Mouse (Mus musculus) left cerebral cortex, adult 11 months (tissue): ENCODE measurements at regions not wholly inside any gene's neighbourhood (a gene's known extent, or its start where the extent isn't known, plus 50 kb on each side); places are given as distances from the start of the nearest gene placed in this dataset.
A peak's percentile ranks its signal among the peaks of the same experiment; 100 is the strongest.

Experiments used
- DNase-seq: peaks from one replicate; pipeline ENCODE4 v3.0.0; 2022; ENCODE audit warnings: low spot score

GRCm38 (mm10) chr1:137926326-137926725 is 249.2 kb downstream of the Ptprc start:
- no peak for DNase-seq

- DNase-seq, result no peak
Measured at GRCm38 (mm10) chr1:137924156-137924555, 251.4 kb downstream of the Ptprc start.

- DNase-seq, result no peak
Measured at GRCm38 (mm10) chr1:137923705-137924104, 251.8 kb downstream of the Ptprc start.

- peak; percentile 67 for DNase-seq
Measured at GRCm38 (mm10) chr1:137922769-137923168, 252.7 kb downstream of the Ptprc start.

GRCm38 (mm10) chr1:137921592-137921991 is 253.9 kb downstream of the Ptprc start:
- no peak for DNase-seq

- no peak for DNase-seq
Measured at GRCm38 (mm10) chr1:137919739-137920563, 255.6 kb downstream of the Ptprc start.

- DNase-seq, result no peak
Measured at GRCm38 (mm10) chr1:137917449-137917848, 258.1 kb downstream of the Ptprc start.

GRCm38 (mm10) chr1:137906883-137907282 is 268.6 kb downstream of the Ptprc start:
- DNase-seq, result no peak

- no peak for DNase-seq
Measured at GRCm38 (mm10) chr1:137906477-137906876, 269.0 kb downstream of the Ptprc start.

- DNase-seq, result no peak
Measured at GRCm38 (mm10) chr1:137905566-137905965, 269.9 kb downstream of the Ptprc start.

- no peak for DNase-seq
Measured at GRCm38 (mm10) chr1:137903351-137903750, 272.2 kb downstream of the Ptprc start.

GRCm38 (mm10) chr1:137902859-137903258 is 272.6 kb downstream of the Ptprc start:
- no peak for DNase-seq

- no peak for DNase-seq
Measured at GRCm38 (mm10) chr1:137901996-137902395, 273.5 kb downstream of the Ptprc start.

- no peak for DNase-seq
Measured at GRCm38 (mm10) chr1:137901211-137901610, 274.3 kb downstream of the Ptprc start.

- DNase-seq, result no peak
Measured at GRCm38 (mm10) chr1:137900621-137901071, 274.9 kb downstream of the Ptprc start.

- no peak for DNase-seq
Measured at GRCm38 (mm10) chr1:137899916-137900601, 275.4 kb downstream of the Ptprc start.

GRCm38 (mm10) chr1:137899305-137899704 is 276.2 kb downstream of the Ptprc start:
- DNase-seq, result no peak

GRCm38 (mm10) chr1:137898891-137899290 is 276.6 kb downstream of the Ptprc start:
- no peak for DNase-seq

GRCm38 (mm10) chr1:137898397-137898796 is 277.1 kb downstream of the Ptprc start:
- peak; percentile 87 for DNase-seq

- DNase-seq, result no peak
Measured at GRCm38 (mm10) chr1:137881656-137882055, 293.9 kb downstream of the Ptprc start.

- DNase-seq, result no peak
Measured at GRCm38 (mm10) chr1:137874361-137874760, 301.1 kb downstream of the Ptprc start.

- no peak for DNase-seq
Measured at GRCm38 (mm10) chr1:137873628-137874027, 301.9 kb downstream of the Ptprc start.

- no peak for DNase-seq
Measured at GRCm38 (mm10) chr1:137865030-137865429, 310.5 kb downstream of the Ptprc start.
